Mouse (Mus musculus) ovary, postnatal 36 days (tissue): ENCODE results near the gene Sis.

Source experiments
- DNase-seq: peaks from one replicate; pipeline ENCODE4 v3.0.0; 2022; ENCODE audit warnings: low spot score, mixed read lengths

The Sis gene

DNA sequence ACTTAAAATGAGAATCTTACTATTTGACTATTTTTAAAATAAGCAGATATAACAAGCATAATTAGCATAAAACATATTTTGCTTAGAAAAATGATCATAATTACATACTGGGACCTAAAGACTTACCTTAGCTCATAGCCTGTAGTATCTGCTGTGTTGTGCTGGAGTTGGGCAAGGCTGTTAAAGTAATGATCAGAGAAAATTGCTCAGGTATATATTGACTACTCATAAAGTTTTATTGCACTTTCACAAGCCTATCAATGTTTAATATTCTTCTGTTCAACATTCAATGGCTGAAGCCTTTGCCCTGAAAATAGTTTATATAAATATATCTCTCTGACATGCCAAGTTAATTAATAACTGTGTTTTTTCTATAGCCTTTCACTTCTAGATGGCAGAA is at the start of gene Sis:
TSS of gene Sis (minus strand) at position 189 of the 400 bp plus-strand sequence.
- DNase-seq, result no peak

DNA sequence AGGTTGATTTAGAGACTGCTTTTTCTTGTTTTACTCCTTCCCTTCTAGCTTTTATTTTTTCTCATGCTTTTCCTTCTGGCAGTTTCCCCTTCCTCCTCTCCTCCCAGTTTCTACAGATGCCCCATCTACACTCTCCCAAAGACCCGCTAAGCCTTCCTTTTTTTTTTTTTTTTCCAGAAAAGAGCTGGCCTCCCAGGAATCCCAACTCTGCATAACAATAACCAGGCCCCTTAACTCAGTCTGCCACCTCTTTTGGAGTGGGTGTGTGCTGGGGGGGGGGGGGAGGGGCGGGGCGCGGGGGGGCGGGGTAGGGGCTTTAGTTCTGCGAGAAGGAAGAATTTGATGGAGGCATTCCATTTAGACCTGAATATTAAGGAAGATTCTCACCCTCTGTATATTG is 38.4 kb upstream of the Sis start:
- DNase-seq, result no peak

DNA sequence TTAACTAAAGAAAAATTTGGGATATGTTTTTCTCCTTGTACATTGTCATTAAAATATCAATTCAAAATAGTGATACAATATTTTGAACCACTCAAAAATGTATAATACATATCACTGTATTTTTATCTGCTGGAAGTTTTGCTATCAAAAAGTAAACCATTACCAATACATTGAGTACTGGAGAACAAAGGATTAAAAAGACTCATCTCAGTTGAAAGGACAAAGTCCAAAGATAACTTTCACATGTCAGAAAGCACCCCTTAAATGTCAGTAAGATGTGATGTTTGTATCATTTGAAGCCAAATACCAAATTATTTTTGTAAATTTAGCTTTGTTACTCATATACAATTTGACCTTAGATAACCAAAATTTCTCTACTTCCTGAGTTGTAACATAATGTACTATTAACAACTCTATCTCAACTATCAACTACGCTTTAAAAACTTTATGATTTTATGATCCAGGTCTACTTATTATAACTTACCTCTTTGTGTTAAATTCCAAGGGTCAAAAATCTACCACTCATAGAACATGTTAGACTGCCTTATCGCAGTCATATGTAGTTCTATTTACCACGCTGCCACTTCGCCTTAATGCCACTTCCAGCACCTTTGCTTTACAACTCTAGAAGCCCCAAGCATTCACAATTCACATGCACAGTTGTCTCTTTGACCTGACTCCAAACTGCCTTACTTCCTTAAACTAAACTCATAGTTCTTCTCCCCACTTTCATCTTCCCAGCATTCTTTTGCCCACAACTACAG is 35.5 kb upstream of the Sis start:
- no peak for DNase-seq

DNA sequence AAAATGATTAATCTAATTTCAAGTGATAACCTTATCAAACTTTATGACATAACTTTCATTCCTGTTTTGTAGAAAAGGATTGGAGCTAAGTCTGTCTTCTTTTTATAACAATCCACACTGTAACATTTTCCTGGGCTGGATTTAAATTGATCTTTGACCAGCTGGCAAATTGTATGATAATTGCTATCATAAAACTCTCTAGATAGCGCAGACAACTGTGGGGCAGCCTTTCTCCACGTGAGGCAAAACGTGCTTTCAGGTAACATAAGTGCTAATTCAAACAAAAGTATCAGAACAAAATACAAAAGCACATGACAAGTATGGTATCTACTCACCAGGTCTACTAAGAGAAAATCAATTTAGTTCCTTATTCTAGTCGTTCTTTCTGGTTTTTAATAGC is 29.9 kb upstream of the Sis start:
- no peak for DNase-seq

DNA sequence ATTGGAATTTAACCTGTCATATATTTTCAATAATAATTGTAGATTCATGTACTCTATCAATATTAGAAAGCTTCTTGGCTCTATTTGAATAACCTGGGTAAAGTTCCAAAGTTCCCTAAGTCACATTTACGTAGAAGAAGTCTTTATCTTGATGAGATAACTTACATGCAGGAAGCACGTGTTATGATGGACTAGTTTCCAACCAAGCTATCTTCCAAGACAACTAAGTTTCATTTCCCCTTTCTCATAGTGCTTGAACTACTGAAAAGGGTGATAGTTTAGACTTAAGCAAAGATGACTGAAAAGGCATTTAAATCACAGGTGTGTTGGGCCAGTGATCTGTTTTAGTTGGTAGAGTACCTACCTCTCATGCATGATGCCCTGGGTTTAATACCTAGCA is 23.3 kb upstream of the Sis start:
- DNase-seq, result no peak

DNA sequence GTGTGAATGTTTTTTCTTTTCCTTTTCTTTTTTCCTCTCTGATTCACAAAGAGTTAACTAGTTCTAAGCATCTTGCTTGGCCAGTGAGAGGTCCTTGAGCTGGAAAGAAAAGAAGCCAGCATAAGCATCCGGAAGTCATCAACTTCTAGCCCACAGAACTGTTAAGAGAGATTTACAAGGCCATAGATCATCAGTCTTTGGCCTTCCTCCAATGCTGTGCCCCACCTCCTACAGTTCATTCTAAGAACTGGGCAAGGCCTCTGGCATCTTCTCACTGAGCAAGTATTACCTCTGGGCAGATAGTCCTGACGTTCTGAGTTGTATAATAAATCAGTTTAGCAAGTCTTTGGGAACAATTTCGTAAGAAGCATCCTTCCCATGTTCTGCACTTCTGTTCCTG is 8.9 kb upstream of the Sis start:
- DNase-seq, result no peak

DNA sequence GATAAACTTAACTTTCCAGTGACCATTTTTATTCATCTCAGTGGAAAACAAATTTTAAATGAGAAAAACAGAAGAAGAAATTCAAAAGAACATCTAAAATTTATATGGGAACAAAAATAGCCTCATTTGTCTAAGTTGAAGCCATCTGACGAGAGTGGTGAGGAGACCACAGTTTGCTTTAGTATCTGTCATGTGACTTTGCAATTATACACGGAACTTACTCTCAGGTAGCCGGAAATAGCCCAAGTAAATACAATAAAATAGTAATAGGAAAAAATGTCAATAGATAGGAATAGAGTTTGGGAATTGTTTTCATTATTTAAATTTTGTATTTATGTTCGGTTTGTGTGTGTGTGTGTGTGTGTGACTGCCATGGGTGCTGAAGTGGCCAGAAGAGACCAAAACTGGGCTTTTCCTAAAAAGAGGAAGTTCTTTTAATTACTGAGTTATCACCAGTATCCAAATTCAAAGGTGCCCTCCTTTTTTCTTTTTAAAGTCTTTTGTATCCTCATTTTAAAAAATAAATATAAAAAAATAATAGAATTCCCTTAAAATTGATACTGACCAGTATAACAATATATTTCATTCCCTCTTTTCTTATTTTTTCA is 48.6 kb downstream of the Sis start:
- no peak for DNase-seq

DNA sequence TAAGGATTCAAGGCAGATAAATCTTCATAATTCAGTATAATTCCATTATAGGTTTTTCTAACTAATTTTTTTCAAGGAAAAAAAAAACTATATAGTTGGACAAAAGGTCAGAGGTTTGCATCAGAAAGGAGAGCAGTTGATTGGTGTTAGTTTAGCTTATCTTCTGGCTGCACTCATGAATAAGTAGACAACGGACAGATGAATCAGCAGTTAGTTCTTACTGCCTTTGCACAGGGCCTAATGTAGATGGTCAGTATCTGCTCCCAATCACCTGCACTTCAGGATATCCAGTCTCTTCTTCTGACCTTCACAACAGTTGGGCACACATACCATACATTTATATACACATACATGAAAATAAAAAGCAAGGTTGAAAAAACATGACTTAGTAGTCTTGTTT is 85.2 kb downstream of the Sis start:
- no peak for DNase-seq

DNA sequence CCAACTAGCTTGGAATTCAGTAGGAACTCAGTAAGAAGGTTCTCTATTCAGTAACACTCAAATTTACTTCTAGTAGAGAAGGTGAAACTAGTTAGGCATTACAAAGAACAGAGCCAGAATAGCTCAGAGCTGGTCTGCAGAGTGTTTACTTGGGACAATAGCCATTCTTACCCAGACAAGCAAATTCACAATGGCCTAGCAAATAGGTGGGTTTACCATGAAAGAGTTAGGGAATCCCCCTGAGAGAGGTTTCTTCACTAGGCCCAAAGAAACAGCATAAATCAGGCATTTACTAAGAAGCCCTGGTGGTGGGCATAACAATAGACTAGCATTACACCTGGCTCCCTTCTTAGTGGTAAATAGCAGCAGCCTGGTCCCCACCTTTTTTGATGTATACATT is 99.5 kb downstream of the Sis start:
- DNase-seq, result no peak

DNA sequence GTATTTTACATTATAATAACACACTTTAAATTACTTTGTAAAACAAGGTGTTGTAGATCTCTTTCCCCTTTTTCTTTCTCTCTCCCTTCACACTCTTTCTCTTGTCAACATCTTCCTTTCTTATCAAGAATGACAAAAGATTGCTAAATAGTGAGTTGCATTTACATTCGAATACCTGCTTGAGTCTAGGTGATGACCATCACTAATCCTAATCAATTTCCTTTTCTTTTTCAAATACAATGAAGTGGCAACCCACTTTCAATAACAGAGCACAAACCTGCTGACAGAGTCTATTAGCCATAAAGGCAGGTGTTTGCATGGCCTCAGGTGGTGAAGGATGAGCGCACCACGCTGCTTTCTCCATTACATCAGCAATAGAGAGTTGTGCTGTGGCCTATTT is 108.9 kb downstream of the Sis start:
- no peak for DNase-seq

DNA sequence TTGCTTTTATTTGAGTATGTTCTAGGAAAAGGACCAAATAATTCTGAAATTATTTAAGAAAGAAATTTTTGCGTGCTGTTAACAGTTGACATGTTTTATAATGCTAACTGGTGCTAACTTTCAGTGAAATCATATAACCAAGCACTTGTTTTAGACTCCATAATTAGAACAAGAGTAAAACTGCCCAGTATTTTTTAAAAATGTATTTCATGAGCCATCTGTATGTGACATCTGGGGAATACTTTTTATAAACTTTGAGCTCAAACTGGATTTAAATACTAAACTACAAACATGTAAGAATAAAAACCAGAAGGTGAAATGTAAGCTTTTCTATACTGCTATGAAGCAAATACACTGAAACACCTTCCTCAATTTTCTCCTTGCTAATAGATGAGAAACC is 112.3 kb downstream of the Sis start:
- no peak for DNase-seq

DNA sequence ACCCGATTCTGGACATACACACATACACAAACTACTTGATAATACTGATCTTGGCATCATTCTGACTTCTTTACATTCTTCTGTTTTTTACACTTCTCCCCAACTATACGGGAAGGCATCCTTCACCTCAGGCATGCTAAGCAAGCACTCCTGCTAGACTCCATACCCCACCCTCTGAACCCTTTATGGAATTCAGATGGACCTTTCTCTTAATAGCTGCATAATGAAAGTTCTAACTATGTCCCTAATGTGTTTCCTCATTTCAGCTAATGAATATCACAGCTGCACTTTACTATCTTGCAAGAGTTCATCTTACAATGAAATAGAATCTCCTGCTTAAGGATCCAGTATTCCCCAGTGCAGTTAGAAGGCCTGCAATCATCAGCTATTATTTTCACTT is 127.0 kb downstream of the Sis start:
- no peak for DNase-seq
